Mouse (Mus musculus): ENCODE measurements at regions not wholly inside any gene's neighbourhood (a gene's known extent, or its start where the extent isn't known, plus 50 kb on each side); places are given as distances from the start of the nearest gene placed in this dataset.

GRCm38 (mm10) chr11:24234422-24234821 is 156.6 kb downstream of the Bcl11a start:
- TF ChIP-seq CTCF (IDR thresholded peaks at IDR 0.05; ENCODE audit: low read depth) (no peak), EP300 (IDR thresholded peaks at IDR 0.05; ENCODE audit: low read depth) (no peak)
